Mouse (Mus musculus) bone marrow macrophage, adult 2 months (primary cell): ENCODE results near the gene Sele.

Experiments used
- CTCF ChIP-seq: IDR thresholded peaks from 2 replicates; pipeline ENCODE4 v1.5.1; 2012; ENCODE audit warnings: low read depth, mild to moderate bottlenecking, low read length, moderate library complexity
- POLR2A ChIP-seq: IDR thresholded peaks from 2 replicates; pipeline ENCODE4 v1.6.1; 2012; ENCODE audit warnings: mild to moderate bottlenecking, low read depth, low read length, borderline replicate concordance

DNA sequence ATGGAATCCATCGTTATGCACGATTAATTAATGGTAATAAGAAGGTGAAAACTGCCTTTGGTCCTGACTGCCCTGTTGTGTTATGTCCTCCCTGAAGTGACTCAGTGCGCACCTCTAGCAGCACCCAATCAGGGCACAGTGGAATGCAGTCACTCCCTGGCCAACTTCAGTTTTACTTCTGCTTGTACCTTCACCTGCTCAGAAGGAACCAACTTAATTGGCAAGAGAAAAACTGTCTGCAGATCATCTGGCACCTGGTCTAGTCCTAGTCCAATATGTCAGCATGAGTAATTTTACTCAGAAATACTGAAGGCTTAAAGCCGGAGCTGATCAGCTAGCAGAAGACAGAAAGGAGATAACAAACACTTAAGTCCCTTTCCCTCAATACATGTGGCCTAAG lies 22.4 kb downstream of the Sele start:
- no peak for TF ChIP-seq CTCF
- no peak for TF ChIP-seq POLR2A
